Mouse (Mus musculus): ENCODE measurements at regions not wholly inside any gene's neighbourhood (a gene's known extent, or its start where the extent isn't known, plus 50 kb on each side); places are given as distances from the start of the nearest gene placed in this dataset.

GRCm38 (mm10) chr10:51963671-51964070, 58.6 kb upstream of the Vgll2 start:
- DNase-seq (ENCODE audit: low spot score) = no peak

GRCm38 (mm10) chr10:51970113-51970512, 52.2 kb upstream of the Vgll2 start:
- DNase-seq (ENCODE audit: low spot score) = no peak
